Mouse (Mus musculus) gastrocnemius, postnatal 25 days (tissue): ENCODE results near the gene Abi3. TPM values are rescaled to one million over a fixed set of nuclear protein-coding genes. Genes with fewer than 3 reads are reported as not detected.
A peak's percentile ranks its signal among the peaks of the same experiment; 100 is the strongest.

Source experiments
- DNase-seq: peaks from one replicate; pipeline ENCODE4 v3.0.0; 2022
- total RNA-seq, 2 experiments: library from RNA; stranded (reverse); gene quantifications; 1 replicate in 1 of 2; 2 replicates in 1 of 2; pipeline ENCODE4 v1.2.3; 2021

Abi3 gene
- total RNA-seq, 2 experiments from 2014 or later = 2.2 to 3.2 TPM

DNA sequence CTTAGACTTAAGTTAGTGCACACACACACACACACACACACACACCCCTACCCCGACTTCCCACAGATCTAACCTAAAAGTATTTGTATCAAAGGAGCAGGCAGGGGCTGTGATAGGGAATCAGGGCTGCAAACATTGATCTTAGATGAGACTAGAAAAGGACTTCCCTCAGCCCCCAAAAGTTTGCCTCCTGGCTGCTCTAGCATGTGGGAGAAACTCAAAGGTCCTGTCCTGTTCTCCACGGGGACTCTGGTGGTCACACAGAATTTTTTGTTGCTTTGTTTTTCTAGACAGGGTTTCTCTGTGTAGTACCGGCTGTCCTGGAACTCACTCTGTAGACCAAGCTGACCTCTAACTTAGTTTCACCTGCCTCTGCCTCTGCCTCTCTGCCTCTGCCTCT is 16.7 kb downstream of the Abi3 start:
- DNase-seq = no peak

DNA sequence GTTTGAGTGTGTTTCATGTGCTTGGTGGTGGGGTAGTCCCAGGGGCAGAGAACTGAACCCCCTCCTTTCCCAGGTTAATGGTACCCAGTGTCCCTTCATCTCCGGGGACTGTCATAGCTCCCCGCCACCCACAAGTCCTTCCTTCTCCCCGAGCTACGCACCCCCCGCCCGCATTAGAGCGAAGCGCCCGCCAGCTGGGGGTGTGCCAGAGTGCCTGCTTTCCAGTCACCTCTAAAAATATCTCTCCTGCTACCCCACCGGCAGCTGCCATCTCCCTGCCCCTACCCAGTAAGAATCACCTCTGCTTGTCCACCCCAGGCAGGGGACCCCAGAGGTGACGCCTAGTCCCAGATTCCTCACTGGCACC is 17.4 kb downstream of the Abi3 start:
- peak; percentile 87 for DNase-seq

DNA sequence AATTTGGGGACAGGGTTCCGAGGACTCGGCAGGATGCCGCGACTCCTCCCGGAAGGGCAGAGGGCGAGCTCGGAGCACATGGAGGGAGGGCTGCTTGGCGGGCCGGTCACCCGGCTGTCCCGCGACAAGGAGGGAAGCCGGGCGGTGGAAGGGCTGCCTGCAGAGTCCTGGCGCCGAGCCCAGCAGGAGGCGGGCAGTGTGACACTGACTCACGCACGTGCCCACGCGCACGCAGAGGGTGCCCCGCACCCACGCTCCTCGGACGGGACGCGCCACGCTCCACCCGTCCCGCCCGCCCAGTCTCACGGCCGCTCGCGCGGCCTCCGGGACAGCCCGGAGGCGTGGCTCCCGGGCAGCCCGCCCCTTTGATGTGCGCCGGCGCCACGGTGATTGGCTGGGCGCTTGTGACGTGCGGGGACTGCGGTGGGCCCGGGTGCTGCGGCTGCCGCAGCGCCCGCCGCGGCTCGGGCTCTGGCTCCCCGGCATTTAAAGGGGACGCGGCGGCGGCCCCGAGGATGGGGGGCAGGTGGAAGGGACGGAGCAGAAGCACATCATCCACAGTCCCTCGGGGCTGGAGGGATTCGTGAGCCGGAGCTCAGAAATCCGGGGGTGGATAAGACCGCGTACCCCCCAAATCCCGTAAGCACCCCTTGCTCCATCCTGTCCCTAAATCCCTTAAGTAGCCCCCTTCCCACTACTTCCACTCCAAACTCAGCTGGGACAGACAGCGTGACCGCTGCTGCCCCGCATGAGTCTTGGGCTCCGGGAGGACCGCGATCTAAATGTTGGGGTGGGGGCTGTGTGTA is 18.0 kb downstream of the Abi3 start, which contains the start of gene Phospho1:
Gene Phospho1, plus strand, starts transcription at position 429 of the 806 bp plus-strand sequence.
- DNase-seq = peak; percentile 95

DNA sequence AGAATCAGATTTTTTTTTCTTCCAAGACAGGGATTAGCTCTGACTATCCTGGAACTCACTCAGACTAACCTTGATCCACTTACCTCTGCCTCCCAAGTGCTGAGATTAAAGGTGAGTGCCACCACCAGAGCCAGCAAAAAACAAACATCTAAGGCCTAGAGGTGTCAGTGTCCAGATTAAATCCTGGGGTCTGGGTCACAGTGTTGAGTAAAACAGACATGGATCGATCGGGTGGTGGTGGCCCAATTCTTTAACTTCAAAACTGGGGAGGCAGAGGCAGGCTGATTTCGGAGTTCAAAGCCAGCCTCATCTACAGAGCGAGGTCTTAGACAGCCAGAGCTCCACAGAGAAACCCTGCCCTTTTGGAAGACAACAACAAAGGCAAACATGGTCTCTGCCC is 19.8 kb downstream of the Abi3 start:
- DNase-seq = no peak

DNA sequence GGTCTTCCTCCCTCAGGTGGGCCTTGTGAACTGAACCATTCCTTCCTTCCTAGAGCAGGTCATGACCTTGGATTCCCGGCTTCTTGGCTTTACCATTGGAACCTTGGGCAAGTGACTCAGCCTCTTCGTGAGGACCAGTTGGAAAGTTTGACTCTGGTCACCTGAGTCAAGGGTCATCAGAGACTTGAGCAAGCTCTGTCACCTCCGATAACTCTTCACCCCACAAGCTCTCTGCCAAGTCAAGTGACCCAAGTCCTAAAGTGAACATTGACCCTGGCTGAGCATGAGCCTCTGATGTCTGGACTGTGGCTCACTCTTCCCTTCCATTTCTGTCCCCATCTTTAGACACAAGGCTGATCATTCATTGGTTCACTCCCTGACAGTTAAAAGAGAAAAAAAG is 20.8 kb downstream of the Abi3 start:
- DNase-seq = no peak

DNA sequence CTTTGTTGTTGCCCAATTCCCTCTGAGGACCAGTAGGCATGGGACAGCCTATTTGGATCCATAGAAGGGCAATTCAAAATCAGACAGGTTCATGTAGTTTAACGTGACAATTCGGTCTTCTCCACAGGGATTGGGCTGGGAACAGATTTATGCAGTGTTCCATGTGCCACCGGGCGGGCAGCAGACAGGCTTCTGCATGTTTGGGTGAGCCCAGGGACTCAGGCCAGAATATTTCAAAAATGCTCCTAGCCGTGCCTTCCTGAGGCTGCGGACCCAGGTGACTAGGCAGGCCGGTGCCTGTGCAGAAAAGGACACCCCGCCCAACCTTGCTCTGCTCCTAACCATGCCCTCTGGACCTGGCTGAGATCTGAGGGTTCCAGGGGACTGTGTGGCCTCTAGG is 23.1 kb downstream of the Abi3 start:
- no peak for DNase-seq

DNA sequence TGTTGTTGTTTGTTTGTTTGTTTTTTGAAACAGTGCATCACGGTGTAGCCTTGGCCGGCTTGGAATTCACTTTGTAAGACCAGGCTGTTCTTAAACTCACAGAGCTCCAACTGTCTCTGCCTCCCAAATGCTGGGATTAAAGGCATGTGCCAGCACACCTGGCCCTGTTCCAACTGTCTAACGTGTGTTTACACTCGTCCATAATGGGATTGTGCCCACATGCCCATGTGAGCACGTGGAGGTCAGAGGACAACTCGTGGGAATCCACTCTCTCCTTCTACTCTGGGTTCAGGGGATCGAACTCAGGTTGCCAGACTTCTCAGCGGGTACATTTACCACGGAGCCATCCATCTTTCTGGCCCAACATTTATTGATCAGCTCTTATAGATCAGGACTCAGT is 26.9 kb downstream of the Abi3 start:
- DNase-seq = no peak

DNA sequence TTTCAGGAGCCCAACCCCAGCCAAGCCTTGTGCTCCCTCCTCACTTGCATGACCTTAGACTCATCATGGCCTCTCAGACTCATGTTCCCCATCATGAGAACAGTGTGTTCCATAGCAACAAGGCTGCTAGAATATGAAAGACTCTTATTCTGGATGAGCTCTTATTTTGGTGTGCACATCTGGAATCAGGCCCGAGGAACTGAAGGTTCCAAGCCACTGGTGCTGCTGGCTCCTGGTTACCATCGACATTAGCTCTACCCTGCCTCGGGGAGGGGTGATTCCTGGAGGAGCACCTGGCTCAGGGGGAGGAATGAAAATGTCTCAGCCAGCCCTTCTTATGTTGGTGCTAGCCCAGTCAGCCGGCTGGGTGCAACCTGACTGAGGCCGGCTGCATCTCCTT is 27.4 kb downstream of the Abi3 start:
- no peak for DNase-seq

DNA sequence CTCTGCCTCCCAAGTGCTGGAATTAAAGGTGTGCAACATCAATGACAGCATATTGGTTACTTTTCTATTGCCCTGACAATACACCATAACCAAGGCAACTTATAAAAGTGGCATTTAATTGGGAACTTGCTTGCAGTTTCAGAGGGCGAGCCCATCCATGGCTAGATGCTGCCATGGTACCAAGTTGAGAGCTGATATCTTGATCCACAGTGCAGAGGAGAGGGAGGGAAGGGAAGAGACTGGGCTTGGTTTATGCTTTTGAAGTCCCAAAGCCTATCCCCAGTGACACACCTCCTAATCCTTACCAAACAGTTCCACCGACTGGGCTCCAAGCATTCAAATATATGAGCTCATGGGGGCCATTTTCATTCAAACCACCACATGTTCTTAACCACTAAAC is 28.2 kb downstream of the Abi3 start:
- DNase-seq = no peak

DNA sequence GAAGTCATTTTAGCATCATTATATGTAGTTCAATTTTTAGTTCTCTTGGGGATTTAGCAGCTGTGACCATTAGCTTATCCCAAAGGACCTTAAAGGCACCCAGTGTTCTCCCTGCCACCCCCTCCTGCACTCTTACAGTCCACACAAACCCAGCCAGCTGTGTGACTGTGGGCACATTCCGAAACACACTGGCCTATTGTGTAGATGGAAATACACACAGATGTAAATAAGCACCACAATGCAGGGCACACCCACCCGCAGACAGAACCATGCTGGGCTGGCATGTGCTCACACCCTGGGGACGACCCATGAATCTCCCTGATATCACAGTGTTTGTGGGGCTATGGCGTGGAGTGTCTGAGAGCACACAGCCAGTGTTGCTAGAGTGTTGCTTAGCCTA is 30.1 kb downstream of the Abi3 start:
- DNase-seq = no peak

DNA sequence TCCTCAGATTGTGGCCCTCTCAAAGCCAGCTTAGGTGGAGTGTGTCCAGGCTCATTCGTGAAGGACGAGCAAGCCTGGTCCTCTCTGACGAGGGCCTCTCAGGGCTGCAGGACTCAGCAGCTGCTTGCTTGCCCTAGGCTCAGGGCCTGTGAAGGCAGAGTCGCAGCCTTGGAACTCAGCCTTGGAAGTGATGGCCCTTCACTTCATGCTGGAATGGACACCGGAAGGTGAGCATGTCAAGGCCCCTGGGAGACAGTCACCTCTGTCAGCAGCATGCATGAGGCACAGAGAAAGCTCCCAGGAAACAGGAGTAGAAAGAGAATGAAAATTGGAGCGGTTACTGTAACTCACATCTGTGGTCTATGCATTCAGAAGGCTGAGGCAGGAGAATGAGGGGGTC is 30.5 kb downstream of the Abi3 start:
- DNase-seq = no peak

DNA sequence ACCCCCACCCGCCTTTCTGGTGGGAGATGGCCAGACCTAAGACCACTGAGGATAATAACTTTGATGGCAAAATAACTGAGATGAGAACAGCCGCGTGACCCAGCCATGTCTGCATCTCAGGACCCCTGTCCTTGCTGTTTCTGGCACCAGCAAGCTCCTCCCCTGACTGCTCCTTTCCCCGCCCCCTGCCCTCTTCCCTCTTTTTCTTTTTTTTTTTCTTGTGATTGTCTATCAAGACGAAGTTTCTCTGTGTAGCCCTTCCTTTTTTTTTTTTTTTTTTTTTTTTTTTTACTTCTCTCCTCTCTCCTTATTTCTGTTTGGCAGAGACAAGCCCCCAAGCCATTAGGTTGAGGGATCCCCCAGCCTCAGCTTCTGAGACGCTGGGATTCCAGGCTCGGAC is 31.4 kb downstream of the Abi3 start:
- no peak for DNase-seq

DNA sequence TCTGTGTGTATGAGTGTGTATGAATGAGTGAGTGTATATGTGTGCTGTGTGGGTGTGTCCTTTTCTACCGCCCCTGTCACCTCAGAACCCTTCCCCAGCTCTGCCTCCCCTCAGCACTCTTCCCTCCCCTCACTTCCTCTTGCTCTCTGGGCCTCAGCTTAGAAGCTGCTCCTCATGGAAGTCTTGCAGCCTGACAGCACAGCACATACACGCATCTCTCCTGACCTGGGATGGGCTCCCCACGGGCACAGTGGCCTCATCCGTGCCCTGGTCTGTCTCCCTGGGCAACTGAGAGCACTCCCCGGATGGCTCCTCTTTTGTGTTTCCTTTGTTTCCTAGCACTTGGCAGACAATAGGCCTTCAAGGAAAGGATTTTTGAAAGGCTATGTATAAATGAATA is 32.7 kb downstream of the Abi3 start:
- no peak for DNase-seq

DNA sequence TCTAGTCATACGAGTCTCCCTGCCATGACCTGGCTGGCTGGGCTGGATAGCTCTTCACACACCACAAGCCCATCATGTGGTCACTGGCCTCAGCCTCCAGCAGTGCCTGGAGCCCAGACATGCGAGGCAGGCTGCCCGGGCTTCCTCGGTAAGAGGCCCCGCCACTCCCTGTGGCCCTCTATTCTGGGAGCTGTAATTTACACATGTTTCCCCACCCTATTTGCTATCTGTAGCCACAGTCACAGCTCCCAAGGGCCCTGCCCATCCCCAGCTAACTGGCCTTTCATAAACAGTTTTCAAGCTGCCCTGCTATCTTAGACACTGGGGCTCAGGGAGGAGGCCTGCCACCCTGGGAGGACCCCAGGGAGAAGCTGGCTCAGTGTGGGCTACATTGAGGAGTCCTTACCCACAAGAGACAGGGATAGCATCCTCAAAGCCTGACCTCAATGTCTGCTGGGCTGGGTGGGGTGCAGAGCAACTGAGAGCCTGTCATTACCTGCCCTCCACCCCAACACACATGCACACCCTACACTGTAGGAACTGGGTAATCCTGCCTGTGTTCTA is 33.7 kb downstream of the Abi3 start:
- peak; percentile 75 for DNase-seq

DNA sequence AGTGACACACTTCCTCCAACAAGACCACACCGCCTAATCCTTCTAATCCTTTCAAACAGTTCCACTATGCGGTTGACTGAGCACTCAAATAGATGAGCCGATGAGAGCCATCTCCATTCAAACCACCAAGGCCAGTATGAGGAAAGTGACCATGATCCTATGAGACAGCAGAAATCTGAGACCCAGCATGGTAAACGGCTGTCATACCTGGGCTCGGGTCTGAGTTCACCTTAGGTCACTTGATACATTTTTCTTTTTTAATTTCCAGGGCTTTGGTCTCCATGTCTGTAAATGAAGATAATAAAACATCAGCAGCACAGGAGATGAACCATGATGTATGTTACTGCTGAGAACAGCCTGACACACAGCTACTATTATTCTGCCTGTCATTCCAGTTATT is 34.4 kb downstream of the Abi3 start:
- DNase-seq = no peak

DNA sequence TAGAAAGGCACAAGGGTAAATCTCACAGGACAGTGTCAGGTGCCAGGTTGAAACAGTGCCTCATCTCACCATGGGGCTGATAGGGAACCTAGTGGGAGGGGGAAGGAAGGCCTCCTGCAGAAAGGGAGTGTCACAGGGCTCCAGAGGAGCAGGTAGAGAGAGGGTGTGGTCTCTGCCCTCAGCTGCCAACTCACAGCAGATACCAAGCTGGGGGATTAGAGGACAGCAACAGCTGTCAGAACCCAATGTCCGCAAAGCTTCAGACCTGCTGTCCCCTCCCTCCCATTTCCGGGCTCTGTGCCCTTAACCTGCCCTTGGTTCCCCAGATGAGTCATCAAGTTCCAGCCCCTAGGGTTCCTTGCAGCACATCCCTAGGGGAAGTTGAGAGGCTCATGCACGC is 36.7 kb downstream of the Abi3 start:
- DNase-seq = no peak

DNA sequence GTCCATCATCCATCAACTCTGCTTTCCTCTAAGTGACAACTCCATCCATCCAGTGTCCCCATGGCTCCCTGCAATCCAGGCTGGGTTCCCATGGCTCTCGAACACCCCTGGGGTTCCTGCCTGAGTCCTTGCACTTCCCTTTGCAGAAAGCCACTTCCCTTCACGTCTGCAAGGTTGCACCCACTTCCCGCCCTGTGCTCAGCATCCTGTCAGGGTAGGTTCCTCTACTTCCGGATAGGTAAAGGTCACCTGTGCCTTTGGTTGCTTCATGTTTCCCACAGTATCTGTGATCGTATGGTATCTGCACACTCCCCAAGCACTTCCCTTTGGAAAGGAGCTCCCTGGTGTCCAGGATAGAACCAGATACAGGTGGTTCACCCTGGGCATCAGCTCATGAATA is 37.3 kb downstream of the Abi3 start:
- DNase-seq = no peak

DNA sequence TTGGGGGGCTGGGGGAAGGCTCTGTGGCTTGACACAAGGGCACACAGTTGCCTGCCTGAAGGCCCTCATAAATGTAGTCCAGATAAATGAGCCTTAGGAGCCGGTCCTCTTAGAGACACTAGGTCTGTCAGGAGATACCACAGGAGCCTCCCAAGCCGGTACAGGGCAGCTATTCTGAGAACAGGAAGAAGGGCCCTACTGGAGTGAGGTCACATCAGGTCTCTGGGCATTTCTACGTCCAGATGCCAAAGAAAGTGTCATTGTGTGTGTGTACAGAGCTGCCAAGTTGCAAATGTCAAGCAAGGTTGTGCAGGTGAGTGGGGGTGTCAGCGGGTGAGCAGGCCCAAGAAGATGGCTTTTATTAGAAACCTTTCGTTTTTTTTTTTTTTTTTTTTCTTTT is 46.7 kb downstream of the Abi3 start:
- DNase-seq = peak; percentile 46

DNA sequence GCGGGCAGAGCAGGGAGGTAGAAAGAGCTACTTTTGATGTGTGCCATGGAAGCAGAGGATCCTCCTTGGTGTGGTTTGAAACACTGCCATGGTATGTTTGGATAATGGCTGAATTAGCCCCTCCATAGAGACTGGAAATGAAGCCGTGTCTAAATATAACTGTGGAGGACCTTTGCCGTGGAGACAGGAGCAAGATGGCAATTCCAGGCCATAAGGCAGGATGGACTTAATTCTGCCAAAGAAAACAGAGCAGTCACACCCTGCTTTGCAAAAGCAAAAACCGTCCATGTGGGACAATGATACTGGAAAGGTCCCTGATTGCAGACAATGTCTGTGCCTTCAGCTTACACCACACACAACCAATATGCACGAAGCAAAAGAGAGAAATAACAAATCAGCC is 48.1 kb downstream of the Abi3 start:
- no peak for DNase-seq

DNA sequence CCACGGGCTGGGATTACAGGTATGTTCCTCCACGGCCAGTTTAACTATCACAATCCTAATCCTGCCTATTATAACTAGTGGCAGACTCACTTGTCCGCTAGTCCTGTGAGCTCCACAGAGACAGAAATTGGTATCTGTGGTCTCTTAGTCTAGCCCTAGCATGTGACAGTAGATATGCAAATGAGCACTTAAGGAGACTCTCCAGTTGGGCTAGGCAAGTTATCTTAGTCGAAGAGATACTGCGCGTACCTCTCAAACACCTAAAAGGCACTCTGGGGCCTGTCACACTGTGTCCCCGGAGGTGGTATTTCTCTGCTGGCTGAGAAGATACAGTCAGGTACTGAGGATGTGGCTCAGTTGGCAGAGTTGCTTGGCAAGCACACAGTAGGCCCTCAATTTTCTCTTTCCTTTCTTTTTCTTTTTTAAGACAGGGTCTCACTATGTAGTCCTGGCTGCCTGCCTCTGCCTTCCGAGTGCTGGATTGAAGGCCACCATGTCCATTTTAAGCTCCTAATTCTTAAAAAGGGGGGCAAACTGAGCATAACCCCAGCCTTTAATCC is 49.2 kb downstream of the Abi3 start:
- no peak for DNase-seq

DNA sequence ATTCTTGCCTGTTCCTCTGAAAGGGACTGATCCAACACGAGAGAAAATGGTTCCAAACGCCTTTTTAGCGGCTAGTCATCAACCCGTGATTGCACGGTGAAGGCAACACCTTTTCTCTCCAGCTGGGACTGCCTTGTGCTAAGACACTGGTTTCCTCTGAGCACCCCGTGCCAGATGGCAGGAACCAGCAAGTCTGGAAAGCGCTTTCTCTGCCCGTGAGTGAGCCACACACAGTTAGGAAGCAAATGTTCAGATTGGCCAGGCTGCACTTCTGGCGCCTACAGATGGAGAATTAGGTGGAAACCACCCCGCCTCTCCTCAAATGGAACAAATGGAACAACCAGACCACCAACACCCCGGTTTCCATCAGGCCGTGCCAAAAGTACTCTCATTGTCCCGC is 50.5 kb downstream of the Abi3 start:
- peak; percentile 59 for DNase-seq

DNA sequence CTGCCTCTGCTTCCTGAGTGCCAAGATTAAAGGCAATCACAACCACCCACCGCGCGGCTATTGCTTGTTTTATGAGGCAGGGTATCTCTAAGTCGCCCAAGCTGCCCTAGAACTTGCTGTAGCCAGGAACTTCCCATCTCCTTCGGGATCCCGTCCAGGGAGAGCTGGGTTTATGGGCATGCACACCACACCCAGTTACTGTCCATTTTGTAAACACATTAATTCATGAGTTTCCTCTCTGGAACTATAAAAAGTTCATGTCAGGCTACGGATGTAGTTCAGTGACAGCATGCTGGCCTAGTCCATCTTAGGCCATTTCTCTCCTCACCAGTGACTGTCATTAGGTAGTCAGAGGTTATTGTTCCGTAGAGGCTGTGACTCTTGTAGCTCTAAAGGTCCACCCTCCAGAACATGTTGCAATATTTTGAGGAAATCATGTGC is 52.8 kb downstream of the Abi3 start:
- DNase-seq = no peak

DNA sequence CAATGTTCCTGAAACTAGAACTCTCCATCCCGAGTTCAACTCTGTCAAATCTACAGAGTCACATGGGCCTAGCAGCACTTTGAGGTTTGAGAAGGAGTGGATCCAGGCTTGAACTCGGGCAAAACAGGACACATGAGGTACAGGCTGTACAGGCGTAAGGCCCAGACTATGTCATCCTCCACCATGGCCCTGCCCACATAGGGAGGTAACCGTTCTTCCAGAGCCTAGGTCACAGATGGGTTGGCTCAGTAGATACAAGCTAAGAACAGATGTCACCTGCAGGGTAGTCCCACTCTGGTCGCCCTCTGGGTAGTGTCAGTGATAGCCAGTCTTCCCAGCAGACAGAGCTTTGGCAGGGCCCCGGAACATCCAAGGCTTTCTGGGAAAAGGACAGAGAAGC is 55.8 kb downstream of the Abi3 start:
- DNase-seq = no peak

DNA sequence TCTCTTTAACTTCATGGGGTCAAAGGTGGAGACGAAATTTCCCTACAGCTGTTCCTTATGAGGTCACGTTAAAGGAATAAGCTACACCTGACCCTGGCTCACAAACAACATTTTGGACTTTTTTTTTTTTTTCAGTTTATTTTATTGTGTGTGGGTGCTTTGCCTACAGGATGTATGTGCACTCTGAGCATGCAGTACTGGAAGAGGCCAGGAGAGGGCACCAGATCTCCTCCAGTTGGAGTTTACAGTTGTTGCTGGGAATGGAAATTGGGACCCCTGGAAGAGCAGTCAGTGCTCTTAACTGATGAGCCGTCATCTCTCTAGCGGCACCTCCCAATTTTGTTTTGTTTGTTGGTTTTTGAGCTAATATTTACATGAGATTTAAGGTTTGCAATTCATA is 56.6 kb downstream of the Abi3 start:
- no peak for DNase-seq
